Mouse (Mus musculus) spleen, postnatal 14 days (tissue): ENCODE results near the gene Mars.
"Not testable (repeated sequence)": the region's sequence is repeated elsewhere in the genome, so short reads cannot be mapped to it uniquely, and the experiment has no call there.

Experiments used
- DNase-seq, 2 experiments: peaks; one replicate each; pipeline ENCODE4 v3.0.0; 2021 to 2022; ENCODE audit warnings: low spot score in 2 of 2

Gene Mars

DNA sequence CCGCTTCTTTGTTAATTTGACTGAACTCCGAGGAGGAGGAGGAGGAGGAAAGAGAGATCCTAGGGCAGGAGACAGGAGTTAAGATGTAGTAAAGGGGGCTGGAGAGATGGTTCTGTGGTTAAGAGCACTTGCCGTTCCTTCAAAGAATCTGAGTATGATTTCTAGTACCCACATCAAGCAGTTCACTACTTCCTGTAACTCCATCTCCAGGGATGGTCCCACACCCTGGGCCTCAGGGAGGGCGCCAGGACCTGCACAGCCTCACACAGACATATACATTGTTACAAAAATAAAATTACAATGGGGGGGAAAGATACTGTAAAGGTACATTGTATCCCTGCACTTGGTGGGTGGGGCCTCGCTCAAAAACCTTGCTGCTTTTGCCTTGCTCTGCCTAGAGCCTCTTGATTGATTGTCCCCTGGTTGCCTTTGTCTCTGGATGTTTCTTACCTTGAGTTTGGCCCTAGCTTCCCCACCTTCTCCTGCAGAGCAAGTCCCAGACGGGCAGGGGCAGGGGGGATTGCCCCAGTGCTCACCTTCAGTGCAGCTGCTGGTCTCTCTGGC, 26.0 kb upstream of the Mars start:
- no peak for DNase-seq

DNA sequence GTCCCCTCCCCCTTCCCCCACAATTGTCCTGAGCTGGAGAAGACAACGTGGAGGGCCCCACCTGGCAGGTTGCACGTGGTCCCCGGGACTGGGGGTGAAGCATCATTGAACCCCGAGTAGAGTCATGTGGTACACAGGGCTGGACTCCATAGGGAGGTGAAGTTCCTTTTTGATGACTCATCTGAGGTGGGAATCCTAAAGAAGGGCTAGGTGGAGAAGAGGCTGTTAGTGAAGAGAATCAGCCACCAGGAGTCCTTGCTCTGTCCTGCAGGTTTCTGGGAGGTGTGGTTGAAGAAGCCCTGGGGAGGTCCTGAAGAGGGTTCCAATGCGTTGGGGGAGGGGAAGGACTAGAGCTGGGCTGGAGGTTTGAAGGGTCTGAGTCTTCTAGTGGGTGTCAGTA, 25.4 kb upstream of the Mars start:
- no peak for DNase-seq

DNA sequence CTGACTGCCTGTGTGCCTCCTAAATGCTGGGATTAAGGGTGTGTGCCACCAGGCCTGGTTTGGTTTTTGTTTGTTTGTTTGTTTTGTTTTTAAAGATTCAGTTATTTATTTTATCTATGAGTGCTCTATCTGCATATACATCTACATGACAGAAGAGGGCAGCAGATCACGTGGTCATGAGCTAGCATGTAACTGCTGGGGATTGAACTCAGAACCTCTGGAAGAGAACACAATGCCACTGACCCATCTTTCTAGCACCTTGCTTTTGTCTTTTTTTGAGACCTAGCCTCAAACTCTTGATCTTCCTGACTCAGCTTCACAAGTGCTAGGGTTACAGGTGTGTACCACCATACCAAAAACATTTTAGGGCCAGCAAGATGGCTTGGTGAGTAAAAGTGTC, 23.7 kb upstream of the Mars start:
- no peak for DNase-seq

DNA sequence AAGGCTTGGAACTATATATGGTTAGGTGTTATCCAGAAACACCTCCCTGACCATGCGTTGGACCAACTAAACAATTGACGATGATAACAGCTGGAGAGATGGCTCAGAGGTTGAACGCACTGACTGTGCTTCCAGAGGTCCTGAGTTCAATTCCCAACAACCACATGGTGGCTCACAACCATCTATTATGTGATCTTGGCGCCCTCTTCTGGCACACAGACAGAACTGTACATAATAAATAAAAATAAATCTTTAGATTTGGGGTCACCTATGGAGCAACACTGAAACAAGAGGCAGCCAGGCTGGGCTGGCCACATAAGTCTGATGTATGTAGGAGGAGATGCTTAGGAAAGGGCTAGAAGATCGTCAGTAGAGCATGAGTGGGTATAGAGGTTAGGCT, 21.6 kb upstream of the Mars start:
- DNase-seq, result no peak

DNA sequence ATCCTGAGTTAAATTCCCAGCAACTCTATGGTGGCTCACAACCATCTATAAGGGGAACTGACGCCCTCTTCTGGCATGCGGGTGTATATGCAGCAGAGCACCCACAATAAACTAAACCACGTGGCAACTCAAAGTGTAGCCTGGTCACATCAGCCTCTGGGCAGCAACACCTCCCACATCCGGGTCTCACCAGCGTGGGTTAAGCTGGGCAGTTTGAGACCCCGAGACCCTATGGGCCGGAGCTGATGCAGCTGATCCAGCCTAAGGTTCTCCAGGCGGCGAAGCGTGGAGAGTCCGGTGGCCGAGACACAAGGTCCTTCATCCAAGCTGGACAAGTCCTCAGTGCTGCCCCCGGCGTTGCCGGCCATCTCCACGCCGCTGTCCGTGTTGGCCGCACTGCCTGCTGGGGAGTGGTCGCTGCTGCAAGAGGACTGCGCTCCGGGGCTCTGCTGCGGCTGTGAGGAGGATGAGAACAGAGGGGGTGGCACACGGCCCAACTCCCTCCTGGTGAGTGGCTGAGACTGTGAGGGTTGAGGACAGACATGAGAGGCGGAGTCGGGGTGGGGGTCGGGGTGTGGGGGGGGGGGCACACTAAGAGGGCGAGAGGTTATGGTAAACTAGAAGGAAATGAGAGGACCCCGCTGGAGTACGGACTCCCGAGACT, 20.8 kb upstream of the Mars start:
- no peak for DNase-seq

DNA sequence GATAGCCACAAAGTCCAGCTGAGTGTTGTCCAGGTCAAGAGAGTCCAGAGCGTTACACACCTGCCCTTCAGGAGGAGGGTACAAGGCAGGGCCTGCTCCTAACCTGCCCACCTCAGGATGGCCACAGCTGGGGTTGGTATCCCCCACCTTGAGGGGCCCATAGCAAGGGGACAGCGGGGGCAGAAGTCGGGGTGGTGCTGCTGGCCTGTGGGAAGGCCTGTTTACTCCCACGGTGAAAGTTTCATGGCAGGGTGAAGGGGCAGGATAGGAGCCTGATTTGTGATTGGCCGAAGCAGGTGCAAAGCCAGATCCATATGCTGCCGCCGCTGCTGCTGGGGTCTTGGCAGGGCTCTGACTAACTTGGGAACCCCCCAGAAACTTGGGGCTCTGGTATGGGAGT, 18.6 kb upstream of the Mars start:
- no peak for DNase-seq

DNA sequence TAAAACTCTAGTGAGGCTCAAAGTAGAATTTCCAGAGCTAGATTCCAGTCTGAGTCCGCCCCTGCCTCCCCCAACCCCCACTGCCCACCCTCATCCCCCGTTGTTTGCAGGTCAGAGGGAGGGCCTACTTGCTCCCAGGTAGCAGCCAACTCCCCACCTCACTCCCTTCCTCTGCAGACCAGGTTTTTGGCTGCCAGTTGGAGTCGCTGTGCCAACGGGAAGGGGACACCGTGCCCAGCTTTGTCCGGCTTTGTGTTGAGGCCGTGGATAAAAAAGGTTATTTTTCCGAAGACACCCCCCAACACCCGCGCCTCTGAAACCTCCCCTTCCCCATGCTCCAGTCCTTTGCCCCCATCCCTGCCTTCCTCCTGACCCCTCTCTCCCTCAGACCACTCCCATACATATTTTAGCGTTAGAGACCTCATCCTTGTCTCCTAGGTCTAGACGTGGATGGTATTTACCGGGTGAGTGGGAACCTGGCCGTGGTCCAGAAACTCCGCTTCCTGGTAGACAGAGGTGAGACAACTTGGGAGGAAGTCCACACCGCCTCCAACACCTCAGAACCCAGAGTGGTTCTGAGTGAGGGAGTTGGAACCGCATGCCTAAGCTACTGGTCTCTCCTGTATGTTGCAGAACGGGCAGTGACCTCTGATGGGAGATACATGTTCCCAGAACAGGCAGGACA, 16.0 kb upstream of the Mars start:
- DNase-seq, result no peak

DNA sequence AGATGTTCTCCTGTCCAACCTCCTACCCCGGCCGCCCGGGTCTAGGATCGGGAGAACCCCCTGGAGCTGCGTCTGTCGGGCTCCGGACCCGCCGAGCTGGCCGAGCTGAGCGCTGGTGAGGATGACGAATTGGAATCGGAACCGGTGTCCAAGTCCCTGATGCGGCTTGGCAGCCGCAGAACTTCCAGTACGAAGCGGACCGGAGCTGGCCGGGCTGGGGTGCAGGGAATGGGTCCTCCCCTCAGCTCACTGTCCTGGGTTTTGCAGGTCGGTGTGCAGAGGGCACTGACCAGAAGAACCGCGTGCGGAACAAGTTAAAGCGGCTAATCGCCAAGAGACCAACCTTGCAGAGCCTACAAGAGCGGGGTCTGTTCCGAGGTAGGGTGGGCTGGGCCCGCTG, 15.2 kb upstream of the Mars start:
- DNase-seq, result no peak

DNA sequence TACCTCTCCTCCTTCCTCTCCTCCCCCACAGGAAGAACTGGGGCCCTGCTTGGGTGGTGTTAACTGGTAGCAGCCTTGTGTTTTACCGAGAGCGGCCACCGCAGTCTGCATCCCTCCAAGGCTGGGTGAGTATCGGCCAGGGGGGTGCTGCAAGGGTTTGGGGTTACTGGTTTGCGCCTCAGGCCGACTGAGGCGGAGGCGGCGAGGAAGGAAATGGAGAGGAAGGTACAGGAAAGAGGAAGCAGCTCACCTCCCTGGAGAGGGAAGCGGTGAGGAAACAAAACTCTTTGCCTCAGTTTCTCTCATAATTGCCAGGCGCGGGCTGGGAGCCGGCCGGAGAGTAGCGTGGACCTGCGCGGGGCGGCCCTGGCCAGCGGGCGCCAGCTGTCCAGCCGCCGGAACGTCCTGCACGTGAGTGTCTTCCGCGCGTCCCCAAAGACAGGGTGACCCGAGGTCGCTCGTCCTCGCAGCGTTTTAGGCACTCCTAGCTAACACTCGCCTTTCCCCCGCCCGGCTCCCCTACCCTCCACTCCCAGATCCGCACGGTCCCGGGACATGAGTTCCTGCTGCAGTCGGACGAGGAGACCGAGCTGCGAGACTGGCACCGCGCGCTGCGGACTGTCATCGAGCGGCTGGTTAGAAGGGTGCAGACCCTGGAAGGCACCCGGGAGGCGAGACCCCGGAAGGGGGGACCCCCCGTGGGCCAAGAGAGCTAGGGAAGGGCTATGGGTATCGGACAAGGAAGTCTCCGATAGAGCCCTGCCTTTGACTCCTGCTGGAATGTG, 14.6 kb upstream of the Mars start:
- DNase-seq, result no peak

DNA sequence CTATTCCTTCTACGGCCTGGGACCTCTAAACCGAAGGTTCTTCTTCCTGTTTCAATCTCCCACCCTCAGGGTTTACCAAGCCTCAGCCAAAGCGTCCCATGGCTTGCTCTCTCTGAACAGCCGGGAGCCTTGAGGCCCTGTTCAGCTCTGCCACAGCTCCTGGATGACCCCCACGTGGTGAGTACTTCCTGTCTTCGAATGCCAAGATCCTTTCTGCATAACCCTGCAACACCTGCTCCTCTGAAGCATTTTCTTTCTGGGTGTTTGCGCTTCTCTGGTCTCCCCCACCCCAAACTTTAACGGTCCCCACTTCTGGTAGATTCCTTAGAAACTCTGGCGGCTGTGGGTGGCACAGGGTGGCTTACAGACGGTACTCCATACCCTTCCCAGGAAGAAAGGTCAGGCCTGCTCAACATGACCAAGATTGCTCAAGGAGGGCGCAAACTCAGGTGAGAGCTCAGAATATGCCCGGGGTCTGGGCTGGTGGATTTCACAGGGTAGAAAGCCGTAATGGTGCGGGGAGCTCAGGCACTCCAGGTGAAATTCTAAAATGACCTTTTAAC, 13.9 kb upstream of the Mars start:
- DNase-seq, result no peak

DNA sequence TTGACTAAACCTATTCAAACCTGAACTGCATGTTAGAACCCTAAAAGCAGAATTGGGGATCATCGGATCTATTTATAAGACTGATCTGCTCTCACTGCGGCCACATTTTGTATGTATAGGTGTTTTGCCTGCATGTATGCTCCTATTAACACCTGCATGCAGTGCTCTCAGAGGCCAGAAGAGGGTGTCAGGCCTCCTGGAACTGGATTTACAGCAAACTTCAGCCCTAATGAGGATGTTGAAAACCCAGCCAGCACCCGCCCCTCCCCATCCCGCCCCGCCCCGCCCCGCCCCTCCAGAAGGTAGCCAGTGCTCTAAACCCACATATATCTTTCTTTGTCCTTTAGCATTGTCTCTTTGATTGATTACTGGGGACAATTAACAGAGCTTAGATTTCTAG, 12.9 kb upstream of the Mars start:
- DNase-seq, result peak; percentile 62 to 73

DNA sequence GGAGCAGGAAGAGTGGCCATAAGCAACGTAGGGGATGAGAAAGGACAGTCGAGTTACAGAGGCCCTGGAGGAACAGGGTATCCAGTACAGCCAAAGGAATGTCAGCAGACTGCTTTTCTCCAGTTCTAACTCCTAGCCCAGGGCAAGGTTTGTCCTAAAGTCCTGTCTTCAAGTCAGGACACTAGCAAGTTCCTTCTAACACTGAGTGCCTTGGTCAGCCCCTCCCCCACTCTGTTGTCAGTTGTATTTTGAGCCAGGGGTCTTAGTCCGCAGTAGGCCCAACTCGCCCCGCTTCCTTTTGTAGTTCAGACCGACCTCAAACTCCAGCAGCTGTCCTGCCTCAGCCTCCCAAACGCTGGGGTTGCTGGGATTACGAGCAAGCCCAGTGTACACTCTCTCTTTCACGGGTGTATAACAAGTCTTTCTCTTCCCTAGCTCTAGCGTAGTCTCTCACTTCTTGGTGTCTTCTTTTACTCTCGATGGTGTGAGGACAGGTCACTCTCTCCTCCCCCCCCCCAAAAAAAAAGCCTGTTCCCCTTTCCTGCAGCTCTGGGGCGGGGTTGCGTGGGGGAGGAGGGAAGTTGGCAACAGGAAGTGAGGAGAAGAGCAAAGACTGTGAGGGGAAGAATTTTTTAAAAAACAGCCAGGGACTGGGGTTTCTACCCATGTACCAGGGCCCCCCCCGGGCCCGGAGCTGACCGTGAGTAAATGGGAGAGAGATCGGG, 11.7 kb upstream of the Mars start:
- DNase-seq, result no peak

DNA sequence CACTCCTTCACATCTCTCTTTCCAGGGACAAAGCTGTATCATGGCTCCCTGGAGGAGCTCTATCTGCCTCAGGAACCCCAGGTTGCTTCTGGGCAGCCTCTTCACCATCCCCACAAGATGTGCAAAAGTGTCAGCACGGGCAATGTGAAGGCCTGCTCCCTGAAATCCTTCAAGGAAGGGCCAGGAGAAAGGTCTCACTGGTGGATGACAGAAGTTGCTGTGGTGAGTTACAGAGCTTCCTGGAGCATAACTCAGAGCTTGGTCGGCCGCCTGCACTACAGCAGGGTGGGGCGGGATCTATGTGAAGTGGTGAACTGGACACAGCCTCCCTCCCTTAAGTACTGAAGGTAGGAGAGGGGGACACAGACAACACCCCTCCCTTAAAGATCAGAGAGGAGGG, 11.1 kb upstream of the Mars start:
- DNase-seq, result no peak

DNA sequence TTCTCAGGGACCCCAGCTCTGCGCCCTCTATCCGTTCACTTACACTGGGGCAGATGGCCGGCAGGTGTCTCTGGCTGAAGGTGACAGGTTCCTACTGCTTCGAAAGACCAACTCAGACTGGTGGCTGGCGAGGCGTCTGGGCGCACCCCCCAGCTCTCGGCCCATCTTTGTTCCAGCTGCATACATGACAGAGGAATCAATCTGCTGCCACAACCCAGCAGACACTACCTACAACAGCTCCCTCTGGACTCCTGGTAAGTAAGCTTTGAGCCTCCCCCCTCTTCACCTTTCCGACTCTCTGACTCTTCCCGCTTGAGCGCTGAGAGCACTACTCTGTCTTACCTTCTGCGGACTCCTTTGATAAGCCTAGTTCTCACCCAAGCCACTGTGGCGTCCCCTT, 10.6 kb upstream of the Mars start:
- no peak for DNase-seq

DNA sequence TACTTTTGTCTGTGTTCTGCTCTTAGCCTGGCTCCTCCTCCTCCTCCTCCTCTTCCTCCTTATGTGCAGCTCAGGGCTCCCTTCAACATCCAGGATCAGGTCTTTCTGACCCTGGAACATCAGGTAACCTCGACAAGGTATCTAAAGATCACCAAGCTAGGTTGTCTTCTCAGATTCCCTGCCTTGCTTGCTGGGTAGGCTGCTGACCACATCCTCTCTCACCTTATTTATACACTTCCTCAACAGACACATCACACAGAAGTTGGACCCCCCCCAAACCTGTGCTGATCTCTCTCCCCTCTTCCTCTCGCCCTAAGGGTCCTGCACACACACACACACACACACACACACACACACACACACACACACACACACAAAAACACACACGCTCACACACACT, 10.0 kb upstream of the Mars start, which contains the start of gene Arhgap9:
TSS of gene Arhgap9 (plus strand) at position 344 of the 400 bp plus-strand sequence.
- DNase-seq, result no peak

DNA sequence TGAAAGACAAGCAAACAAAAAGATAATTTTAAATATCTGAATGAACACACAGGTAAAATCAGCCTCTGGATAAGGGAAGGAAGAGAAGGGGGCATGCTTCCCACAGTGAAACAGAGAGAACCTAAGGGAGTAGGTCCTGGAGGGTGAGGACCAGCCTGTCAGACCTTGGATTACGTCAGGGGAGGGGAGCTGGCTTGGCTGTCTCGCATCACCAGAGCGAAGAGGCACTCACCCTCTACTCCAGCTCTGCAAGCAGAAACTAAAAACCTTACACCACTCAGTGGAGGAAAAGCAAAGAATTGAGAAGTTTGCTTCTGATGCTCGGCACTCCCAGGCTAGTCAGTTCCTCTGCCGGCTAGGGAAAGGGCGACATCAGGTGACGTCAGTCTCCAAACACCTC, 8.4 kb upstream of the Mars start:
- no peak for DNase-seq

DNA sequence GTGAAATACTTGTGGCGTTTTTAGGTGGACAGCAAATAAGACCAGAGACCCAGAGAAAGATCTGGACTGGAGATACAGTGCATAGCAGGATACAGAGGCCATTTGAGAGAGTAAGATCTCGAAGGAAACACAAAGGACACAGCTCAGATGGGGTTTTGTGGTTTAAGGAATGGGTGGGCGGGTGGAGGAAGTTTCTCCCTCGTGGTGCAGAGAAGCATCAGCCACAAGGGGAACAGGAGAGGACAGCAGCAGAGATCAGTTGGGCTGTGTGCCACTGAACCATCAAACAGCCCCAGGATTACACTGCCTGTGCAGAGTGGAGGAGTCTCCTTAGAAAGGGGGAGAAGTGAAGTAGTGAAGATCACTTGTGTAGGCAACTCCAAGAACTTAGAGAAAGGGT, 6.4 kb upstream of the Mars start:
- no peak for DNase-seq

DNA sequence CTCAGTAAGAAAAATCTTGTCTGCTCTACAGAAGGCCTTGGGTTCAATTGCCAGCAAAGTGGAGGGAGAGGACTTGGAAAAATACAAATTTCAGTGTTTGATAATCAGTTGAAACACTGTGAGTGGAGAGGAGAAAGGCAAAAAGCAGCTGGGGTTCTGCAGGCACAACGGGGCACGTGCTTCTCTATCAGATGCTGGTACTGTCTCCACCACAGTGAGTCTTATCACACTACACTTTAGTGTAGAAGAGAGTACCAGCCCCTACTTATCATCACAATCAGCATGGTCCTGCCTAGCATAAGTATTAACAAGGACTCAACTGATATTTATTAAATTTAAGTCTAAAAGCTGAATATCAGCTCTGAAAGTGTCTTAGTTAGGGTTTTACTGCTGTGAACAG, 5.7 kb upstream of the Mars start:
- no peak for DNase-seq

DNA sequence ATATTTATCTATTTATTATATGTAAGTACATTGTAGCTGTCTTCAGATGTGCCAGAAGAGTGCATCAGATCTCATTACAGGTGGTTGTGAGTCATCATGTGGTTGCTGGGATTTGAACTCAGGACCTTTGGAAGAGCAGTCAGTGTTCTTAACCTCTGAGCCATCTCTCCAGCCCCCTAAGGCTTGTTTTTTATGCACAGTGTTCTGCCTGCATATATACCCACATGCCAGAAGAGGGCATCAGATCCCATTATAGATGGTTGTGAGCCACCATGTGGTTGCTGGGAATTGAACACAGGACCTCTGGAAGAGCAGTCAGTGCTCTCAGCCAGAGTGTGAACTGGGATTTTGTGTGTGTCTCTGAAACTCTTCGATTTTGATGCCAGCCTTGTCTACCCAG, 3.4 kb upstream of the Mars start:
- not testable (repeated sequence) for DNase-seq

DNA sequence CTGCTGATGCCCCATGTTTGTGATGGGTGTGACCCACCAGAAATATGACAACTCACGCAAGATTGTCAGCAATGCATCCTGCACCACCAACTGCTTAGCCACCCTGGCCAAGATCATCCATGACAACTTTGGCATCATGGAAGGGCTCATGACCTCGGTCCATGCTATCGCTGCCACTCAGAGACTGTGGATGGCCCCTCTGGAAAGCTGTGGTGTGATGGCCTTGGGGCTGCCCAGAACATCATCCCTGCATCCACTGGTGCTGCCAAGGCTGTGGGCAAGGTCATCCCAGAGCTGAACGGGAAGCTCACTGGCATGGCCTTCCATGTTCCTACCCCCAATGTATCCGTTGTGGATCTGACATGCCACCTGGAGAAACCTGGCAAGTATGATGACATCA, 1.9 kb upstream of the Mars start:
- not testable (repeated sequence) for DNase-seq

DNA sequence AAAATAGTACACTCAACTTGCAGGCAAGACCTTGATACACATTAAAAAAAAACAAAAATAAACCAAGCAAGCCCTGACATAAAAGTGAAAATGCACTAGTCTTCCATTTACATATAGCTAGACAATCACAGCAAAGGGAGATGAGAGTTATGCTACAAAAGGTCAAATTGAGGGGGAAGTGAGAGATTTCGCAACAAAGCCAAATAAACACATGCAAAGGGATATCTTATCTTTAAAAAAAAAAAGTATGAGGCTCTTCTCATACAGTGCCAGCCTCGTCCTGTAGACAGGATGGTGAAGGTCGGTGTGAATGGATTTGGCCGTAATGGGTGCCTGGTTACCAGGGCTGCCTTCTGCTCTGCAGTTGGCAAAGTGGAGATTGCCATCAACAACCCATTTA, 1.3 kb upstream of the Mars start:
- DNase-seq, result no peak

DNA sequence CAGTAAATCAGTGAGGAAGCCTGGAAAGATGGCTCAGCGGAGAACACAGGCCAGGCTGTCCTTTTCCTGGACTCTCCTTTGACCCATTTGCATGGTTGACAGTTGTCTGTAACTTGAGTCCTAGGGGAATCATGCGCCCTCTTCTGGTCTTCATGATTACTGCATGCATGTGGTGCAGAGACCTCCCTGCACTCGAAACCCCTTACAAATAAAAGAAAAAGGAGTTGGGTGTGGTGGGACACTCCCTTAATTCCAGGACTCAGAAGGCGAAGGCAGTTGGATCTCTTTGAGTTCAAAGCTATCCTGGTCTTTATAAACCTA, 730 bp upstream of the Mars start:
- peak; percentile 70 to 85 for DNase-seq
